Mouse (Mus musculus): ENCODE data around the gene Slc22a2.
A peak's percentile ranks its signal among the peaks of the same experiment; 100 is the strongest.
"Not testable (repeated sequence)": the region's sequence is repeated elsewhere in the genome, so short reads cannot be mapped to it uniquely, and the experiment has no call there.

The Slc22a2 gene

GRCm38 (mm10) chr17:12583991-12584390 is at the start of gene Slc22a2:
Slc22a2 (plus strand) TSS chr17:12584132.
- no peak for DNase-seq (ENCODE audit: low spot score)

GRCm38 (mm10) chr17:12534353-12535145 is 49.4 kb upstream of the Slc22a2 start:
- DNase-seq (ENCODE audit: low spot score): peak; percentile 32

DNA sequence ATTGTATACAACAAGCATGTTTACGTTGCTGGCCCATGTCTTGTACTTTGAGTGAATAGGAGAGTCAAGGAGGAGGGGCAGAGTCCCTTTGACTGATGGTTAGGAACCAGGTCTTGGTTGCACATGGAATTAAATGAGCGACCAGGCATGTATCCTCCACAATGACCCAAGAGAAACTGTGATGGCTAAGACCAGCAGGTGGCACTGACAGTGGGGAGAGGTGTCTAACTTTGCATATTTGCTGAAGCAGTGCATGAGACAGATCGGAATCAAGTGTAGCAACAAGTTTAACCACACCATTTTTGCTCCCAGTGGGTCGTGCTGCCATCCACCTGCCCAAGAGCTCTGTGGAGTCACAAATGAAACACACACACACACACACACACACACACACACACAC is 21.7 kb upstream of the Slc22a2 start:
- no peak for DNase-seq (ENCODE audit: low spot score)

DNA sequence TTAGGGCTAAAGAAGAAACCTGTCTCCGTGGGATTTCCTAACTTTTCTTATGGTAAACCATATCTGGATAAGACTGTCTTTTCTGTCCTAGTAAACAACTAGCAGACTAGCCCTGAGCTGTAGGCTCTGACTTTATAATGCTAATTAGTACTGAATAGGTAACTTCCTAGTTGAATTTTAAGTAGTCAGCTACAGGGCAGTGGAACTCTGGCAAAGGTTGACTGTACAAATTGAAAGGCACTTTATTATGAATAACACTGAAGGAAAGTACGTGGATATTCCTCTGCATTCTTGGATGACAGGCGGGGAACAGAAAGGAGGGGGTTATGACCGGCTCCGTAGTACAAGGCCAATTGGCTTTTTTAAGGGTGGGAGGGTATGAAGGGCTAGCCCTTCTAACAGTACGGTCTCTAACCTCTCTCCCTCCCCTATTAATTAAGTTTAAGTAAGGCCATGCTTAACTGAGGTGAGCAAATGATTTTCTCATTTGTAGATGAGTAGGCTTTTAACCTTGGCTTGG is 19.4 kb upstream of the Slc22a2 start:
- DNase-seq (ENCODE audit: low spot score): not testable (repeated sequence)

DNA sequence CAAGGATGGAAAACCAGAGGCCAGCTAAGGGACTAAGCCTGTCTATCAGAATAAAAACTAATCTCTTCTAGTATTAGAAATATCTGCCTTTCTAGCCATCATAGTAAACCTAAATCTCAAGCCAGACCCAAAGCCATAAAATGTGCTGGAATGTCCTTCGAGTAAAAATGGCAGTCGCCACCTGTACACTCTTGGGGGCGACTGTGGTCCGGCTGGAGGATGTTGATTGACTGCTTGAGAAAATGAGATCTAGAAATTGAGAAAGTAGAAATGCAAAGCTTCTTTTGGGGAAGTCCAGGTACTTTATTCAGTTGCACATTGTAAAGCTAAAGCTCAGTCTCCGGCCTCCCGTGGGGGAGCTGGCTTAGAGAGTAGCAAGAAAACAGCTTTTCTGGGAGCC is 18.5 kb upstream of the Slc22a2 start:
- DNase-seq (ENCODE audit: low spot score): no peak

GRCm38 (mm10) chr17:12571316-12571715 is 12.6 kb upstream of the Slc22a2 start:
- no peak for DNase-seq (ENCODE audit: low spot score)

- DNase-seq (ENCODE audit: low spot score): no peak
These were observed 11.9 kb upstream of the Slc22a2 start for GRCm38 (mm10) chr17:12571924-12572463.

- DNase-seq (ENCODE audit: low spot score): no peak
These were observed 8.5 kb upstream of the Slc22a2 start for GRCm38 (mm10) chr17:12575391-12575790.

DNA sequence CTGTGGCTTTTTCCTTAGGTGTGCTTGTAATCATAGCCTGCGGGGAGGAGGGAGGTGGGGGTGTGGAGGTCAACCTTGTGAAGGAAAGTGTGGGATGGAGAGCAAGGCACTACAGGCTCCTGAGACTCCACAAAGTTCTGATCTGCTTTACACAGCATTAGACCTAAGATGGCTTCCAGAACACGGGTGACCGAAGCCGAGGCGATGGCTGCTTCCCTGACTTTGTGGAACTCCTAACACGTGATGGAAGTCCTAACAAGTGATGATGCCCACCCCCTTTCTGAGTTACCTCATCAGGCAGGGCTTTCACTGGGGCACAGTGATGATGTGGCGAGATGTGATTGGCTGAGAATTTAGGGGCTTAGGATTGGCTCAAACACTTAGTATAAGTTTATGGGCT is 6.8 kb upstream of the Slc22a2 start:
- no peak for DNase-seq (ENCODE audit: low spot score)

- DNase-seq (ENCODE audit: low spot score): no peak
These were observed 1.4 kb downstream of the Slc22a2 start for GRCm38 (mm10) chr17:12585366-12585765.

- no peak for DNase-seq (ENCODE audit: low spot score)
These were observed 3.0 kb downstream of the Slc22a2 start for GRCm38 (mm10) chr17:12586966-12587365.

DNA sequence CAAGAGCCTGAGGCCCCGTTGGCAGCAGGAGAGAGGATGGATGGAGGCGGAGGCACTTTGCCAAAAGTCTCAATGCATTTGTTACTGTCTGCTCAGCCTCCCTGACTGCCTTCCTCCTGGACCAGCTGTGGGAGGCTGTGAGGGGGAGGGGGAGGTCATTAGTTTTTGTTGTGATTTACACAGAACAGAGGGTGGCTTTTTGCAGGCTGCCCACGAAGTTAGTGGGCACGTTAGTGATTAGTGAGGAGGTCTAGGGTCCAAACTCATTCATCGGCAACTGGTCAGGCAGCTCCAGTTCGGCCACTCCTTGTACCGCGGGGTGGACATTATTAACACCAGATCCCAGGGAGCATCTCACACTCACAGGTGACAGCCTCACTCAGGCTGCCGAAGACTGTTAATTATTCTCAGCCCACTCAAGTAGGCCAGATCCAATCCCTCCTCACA is 4.9 kb downstream of the Slc22a2 start:
- DNase-seq (ENCODE audit: low spot score): no peak

- DNase-seq (ENCODE audit: low spot score): no peak
These were observed 7.1 kb downstream of the Slc22a2 start for GRCm38 (mm10) chr17:12590911-12591625.

DNA sequence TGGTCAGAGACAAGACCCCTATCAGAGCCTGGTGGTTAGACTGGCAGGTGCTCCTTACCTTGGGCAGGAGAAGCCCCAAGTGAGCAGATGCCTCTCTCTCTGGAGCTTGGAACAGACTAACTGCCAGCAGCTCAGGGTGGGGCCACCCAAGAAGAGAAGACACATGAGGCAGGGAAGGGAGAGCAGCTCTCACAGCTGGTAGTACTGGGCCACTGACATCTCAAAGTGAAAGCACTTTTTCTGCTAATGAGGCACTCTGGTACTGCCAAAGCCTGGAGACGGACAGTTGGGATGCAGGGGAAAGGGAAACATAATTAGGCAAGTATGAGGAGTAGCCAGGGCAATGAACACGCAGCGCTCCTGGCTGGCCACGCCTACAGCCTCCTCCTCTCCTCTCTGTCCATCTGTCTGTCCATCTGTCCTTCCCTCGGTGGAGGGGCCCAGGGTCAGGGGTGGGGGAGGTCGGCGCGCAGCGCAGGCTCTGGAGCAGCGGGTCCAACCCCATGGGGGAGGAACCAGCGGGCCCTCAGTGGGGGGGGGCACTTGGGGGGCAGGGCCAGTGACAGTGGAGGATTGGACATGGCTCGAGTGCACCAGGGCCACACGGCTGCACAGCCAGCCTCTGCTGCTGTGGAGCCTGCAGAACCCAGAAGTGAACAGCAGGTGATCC is 12.0 kb downstream of the Slc22a2 start:
- DNase-seq (ENCODE audit: low spot score): no peak

DNA sequence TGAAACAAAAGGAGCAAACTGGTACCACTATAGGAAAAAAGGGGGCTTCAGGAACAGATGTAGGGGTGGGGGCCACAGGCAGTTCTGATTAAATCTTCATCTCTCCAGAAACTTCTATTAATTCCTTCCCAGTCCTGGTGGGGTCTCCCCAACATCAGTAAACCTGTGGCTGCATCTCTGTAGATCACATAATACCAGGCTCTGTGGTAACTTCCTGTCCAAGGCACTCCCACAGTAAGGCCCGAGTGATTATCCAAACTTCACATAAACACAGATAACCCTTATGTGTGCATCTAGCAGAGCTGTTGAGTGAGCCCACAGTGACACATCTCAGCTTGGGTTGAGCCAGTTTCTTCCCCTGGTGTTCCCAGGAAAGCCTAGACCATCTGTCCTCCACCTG is 22.7 kb downstream of the Slc22a2 start:
- DNase-seq (ENCODE audit: low spot score): no peak

DNA sequence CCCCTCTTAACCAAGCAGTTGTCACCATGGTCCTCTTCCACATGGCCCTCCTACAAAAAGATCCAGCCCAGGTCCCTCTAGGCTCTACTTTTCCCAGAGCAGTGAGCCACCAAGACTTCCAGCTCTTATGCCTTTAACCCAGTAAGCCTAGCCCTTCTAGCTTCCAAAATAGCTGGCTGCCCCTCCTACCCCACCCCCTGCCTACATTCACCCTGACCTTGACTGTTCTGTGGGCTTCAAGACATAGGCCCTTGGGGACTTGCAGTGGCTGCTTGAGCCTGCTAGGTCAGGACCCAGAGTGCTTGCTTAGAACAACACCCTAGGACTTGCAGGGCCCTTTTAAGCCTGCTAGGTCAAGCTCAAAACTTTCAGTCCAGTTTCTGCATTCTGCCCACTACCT is 23.3 kb downstream of the Slc22a2 start:
- no peak for DNase-seq (ENCODE audit: low spot score)

- DNase-seq (ENCODE audit: low spot score): no peak
These were observed 30.8 kb downstream of the Slc22a2 start for GRCm38 (mm10) chr17:12614511-12615385.

GRCm38 (mm10) chr17:12615429-12615828 is 31.5 kb downstream of the Slc22a2 start:
- DNase-seq (ENCODE audit: low spot score): no peak

GRCm38 (mm10) chr17:12619641-12620040 is 35.7 kb downstream of the Slc22a2 start:
- DNase-seq (ENCODE audit: low spot score): no peak

- DNase-seq (ENCODE audit: low spot score): no peak
These were observed 44.1 kb downstream of the Slc22a2 start for GRCm38 (mm10) chr17:12627983-12628382.
